Mouse (Mus musculus) erythroblast, embryonic 14.5 days (primary cell): ENCODE data around the gene Neurog1.

Experiments
- GATA1 ChIP-seq: IDR thresholded peaks from 2 replicates; pipeline ENCODE4 v1.6.1; 2012; ENCODE audit warnings: low read length, inconsistent platforms, mixed read lengths
- TAL1 ChIP-seq: IDR thresholded peaks from 3 replicates; pipeline ENCODE4 v1.6.1; 2012; ENCODE audit warnings: low read length, inconsistent platforms, mixed read lengths

- TF ChIP-seq TAL1 (no peak), GATA1 (no peak)
These were observed 43.6 kb upstream of the Neurog1 start for GRCm38 (mm10) chr13:56295586-56295942.
